Mouse (Mus musculus) olfactory bulb, adult 2 months (tissue): ENCODE results near the gene Ankrd35.

Source experiments
- CTCF ChIP-seq: fragments of 200-500 bp; IDR thresholded peaks from 2 replicates; pipeline ENCODE4 v1.5.1; 2012; ENCODE audit warnings: low read depth, mild to moderate bottlenecking, low read length, moderate library complexity; ENCODE audit not compliant: insufficient read depth
- POLR2A ChIP-seq: fragments of 200-500 bp; IDR thresholded peaks from 2 replicates; pipeline ENCODE4 v1.6.1; 2012; ENCODE audit warnings: mild to moderate bottlenecking, low read depth, low read length, moderate library complexity; ENCODE audit not compliant: insufficient read depth

DNA sequence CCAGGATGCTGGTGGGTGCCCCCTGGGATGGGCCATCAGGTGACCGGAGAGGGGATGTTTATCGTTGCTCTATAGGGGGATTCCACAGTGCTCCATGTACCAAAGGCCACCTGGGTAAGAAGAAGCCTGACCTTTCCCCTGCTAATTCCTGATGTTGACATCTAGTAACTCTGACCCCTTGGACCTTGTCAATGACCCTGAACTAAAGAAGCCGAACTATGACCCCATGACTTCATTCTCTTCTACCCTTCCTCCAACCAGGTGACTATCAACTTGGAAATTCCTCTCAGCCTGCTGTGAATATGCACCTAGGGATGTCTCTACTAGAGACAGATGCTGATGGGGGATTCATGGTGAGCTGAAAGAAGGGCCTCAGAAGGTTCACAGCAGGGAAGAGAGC lies 22.6 kb upstream of the Ankrd35 start:
- TF ChIP-seq CTCF (no peak), POLR2A (no peak)
